Mouse (Mus musculus): ENCODE data around the gene Lman1l. TPM values are rescaled to one million over a fixed set of nuclear protein-coding genes. Genes with fewer than 3 reads are reported as not detected.

The Lman1l gene
- polyA plus RNA-seq, 1 experiment: not detected

- no peak overlapping the region for H3K27ac ChIP-seq (ENCODE audit: insufficient read depth, low read length)
- no peak overlapping the region for H3K4me3 ChIP-seq (ENCODE audit: insufficient read depth, low read length)
- TF ChIP-seq POLR2A (IDR thresholded peaks at IDR 0.05; ENCODE audit: low read depth, low read length): no peak
- no peak for TF ChIP-seq CTCF (IDR thresholded peaks at IDR 0.05; ENCODE audit: borderline replicate concordance, insufficient read depth, low read length)
- peaks cover 8% of the 10 kb centered on the region for H3K4me1 ChIP-seq (ENCODE audit: control insufficient read depth, insufficient read depth, low read length)
Measured at GRCm38 (mm10) chr9:57627191-57627590, 6.6 kb upstream of the Lman1l start.

GRCm38 (mm10) chr9:57625674-57626500 is 5.3 kb upstream of the Lman1l start:
- TF ChIP-seq CTCF (IDR thresholded peaks at IDR 0.05; ENCODE audit: borderline replicate concordance, insufficient read depth, low read length) (no peak), POLR2A (IDR thresholded peaks at IDR 0.05; ENCODE audit: low read depth, low read length) (no peak)
- H3K4me3 ChIP-seq (ENCODE audit: insufficient read depth, low read length): no peak overlapping the region
- H3K4me1 ChIP-seq (ENCODE audit: control insufficient read depth, insufficient read depth, low read length): peaks cover 8% of the 10 kb centered on the region
- peak overlapping the region; percentile 12; the same call in 1 of the 2 replicates for H3K27ac ChIP-seq (ENCODE audit: insufficient read depth, low read length)

- no peak overlapping the region for H3K27ac ChIP-seq (ENCODE audit: insufficient read depth, low read length)
- no peak overlapping the region for H3K4me3 ChIP-seq (ENCODE audit: insufficient read depth, low read length)
- peaks cover 8% of the 10 kb centered on the region for H3K4me1 ChIP-seq (ENCODE audit: control insufficient read depth, insufficient read depth, low read length)
- TF ChIP-seq CTCF (IDR thresholded peaks at IDR 0.05; ENCODE audit: borderline replicate concordance, insufficient read depth, low read length): no peak
- no peak for TF ChIP-seq POLR2A (IDR thresholded peaks at IDR 0.05; ENCODE audit: low read depth, low read length)
Measured at GRCm38 (mm10) chr9:57624295-57624694, 3.7 kb upstream of the Lman1l start.

GRCm38 (mm10) chr9:57618854-57619253 is 1.7 kb downstream of the Lman1l start:
- Histone ChIP-seq H3K27ac (ENCODE audit: insufficient read depth, low read length) (no peak overlapping the region), H3K4me1 (ENCODE audit: control insufficient read depth, insufficient read depth, low read length) (no peaks in the 10 kb centered on the region), H3K4me3 (ENCODE audit: insufficient read depth, low read length) (no peak overlapping the region)
- TF ChIP-seq CTCF (IDR thresholded peaks at IDR 0.05; ENCODE audit: borderline replicate concordance, insufficient read depth, low read length) (no peak), POLR2A (IDR thresholded peaks at IDR 0.05; ENCODE audit: low read depth, low read length) (no peak)

- no peak for TF ChIP-seq POLR2A (IDR thresholded peaks at IDR 0.05; ENCODE audit: low read depth, low read length)
- no peak for TF ChIP-seq CTCF (IDR thresholded peaks at IDR 0.05; ENCODE audit: borderline replicate concordance, insufficient read depth, low read length)
- no peak overlapping the region for H3K27ac ChIP-seq (ENCODE audit: insufficient read depth, low read length)
- H3K4me3 ChIP-seq (ENCODE audit: insufficient read depth, low read length): no peak overlapping the region
- 0 out of 2 replicates have a peak, but pooled peaks cover under 1% of the 10 kb centered on the region for H3K4me1 ChIP-seq (ENCODE audit: control insufficient read depth, insufficient read depth, low read length)
Measured at GRCm38 (mm10) chr9:57617556-57618169, 2.9 kb downstream of the Lman1l start.

GRCm38 (mm10) chr9:57614786-57615185 is 5.8 kb downstream of the Lman1l start:
- TF ChIP-seq POLR2A (IDR thresholded peaks at IDR 0.05; ENCODE audit: low read depth, low read length) (no peak), CTCF (IDR thresholded peaks at IDR 0.05; ENCODE audit: borderline replicate concordance, insufficient read depth, low read length) (no peak)
- H3K4me1 ChIP-seq (ENCODE audit: control insufficient read depth, insufficient read depth, low read length): 0 out of 2 replicates have a peak, but pooled peaks cover 2% of the 10 kb centered on the region
- H3K4me3 ChIP-seq (ENCODE audit: insufficient read depth, low read length): no peak overlapping the region
- H3K27ac ChIP-seq (ENCODE audit: insufficient read depth, low read length): no peak overlapping the region

GRCm38 (mm10) chr9:57613975-57614374 is 6.6 kb downstream of the Lman1l start:
- no peak overlapping the region for H3K4me3 ChIP-seq (ENCODE audit: insufficient read depth, low read length)
- 0 out of 2 replicates have a peak, but pooled peaks cover 2% of the 10 kb centered on the region for H3K4me1 ChIP-seq (ENCODE audit: control insufficient read depth, insufficient read depth, low read length)
- H3K27ac ChIP-seq (ENCODE audit: insufficient read depth, low read length): no peak overlapping the region
- TF ChIP-seq CTCF (IDR thresholded peaks at IDR 0.05; ENCODE audit: borderline replicate concordance, insufficient read depth, low read length) (no peak), POLR2A (IDR thresholded peaks at IDR 0.05; ENCODE audit: low read depth, low read length) (no peak)

GRCm38 (mm10) chr9:57612587-57612986 is 8.0 kb downstream of the Lman1l start:
- H3K4me1 ChIP-seq (ENCODE audit: control insufficient read depth, insufficient read depth, low read length): 0 out of 2 replicates have a peak, but pooled peaks cover 2% of the 10 kb centered on the region

GRCm38 (mm10) chr9:57610359-57610826 is 10.2 kb downstream of the Lman1l start:
- H3K4me3 ChIP-seq (ENCODE audit: insufficient read depth, low read length): no peak overlapping the region
- H3K4me1 ChIP-seq (ENCODE audit: control insufficient read depth, insufficient read depth, low read length): 0 out of 2 replicates have a peak, but pooled peaks cover 2% of the 10 kb centered on the region
- TF ChIP-seq CTCF (IDR thresholded peaks at IDR 0.05; ENCODE audit: borderline replicate concordance, insufficient read depth, low read length) (no peak), POLR2A (IDR thresholded peaks at IDR 0.05; ENCODE audit: low read depth, low read length) (no peak)
- H3K27ac ChIP-seq (ENCODE audit: insufficient read depth, low read length): no peak overlapping the region

More at GRCm38 (mm10) chr9:57612587-57612986, 8.0 kb downstream of the Lman1l start:
- H3K27ac ChIP-seq (ENCODE audit: insufficient read depth, low read length): no peak overlapping the region
- H3K4me3 ChIP-seq (ENCODE audit: insufficient read depth, low read length): no peak overlapping the region
- no peak for TF ChIP-seq POLR2A (IDR thresholded peaks at IDR 0.05; ENCODE audit: low read depth, low read length)
- no peak for TF ChIP-seq CTCF (IDR thresholded peaks at IDR 0.05; ENCODE audit: borderline replicate concordance, insufficient read depth, low read length)
